Mouse (Mus musculus) liver, embryonic 11.5 days (tissue): ENCODE results near the gene 2300002M23Rik. TPM values are rescaled to one million over a fixed set of nuclear protein-coding genes. Genes with fewer than 3 reads are reported as not detected.

Source experiments
- ATAC-seq: fragments of 200-750 bp; cut with Nextera tagmentation; replicated peaks from 2 replicates; pipeline ENCODE4 v1.8.0; 2017; ENCODE audit warnings: moderate number of reproducible peaks, mild to moderate bottlenecking, moderate TSS enrichment, moderate library complexity; ENCODE audit not compliant: low FRiP score
- DNase-seq: peaks from one replicate; pipeline ENCODE4 v3.0.0-alpha.2; 2017; ENCODE audit warnings: low spot score
- H3K27ac ChIP-seq: fragments of 300-500 bp; sonication (generic); 2 replicates; pipeline ENCODE4 v1.5.1; 2014; ENCODE audit warnings: mild to moderate bottlenecking, low read depth, low read length, control low read depth
- H3K27me3 ChIP-seq: fragments of 300-500 bp; sonication (generic); replicated peaks from 2 replicates; pipeline ENCODE4 v1.6.1; 2014; ENCODE audit warnings: low read length, mixed read lengths; ENCODE audit not compliant: control insufficient read depth, insufficient read depth
- H3K36me3 ChIP-seq: fragments of 300-500 bp; sonication (generic); 2 replicates; pipeline ENCODE4 v1.6.1; 2014; ENCODE audit warnings: mild to moderate bottlenecking, low read length, moderate library complexity, mixed read lengths; ENCODE audit not compliant: control insufficient read depth, insufficient read depth
- H3K4me1 ChIP-seq: fragments of 300-500 bp; sonication (generic); replicated peaks from 2 replicates; pipeline ENCODE4 v1.6.1; 2014; ENCODE audit warnings: low read length, mixed read lengths; ENCODE audit not compliant: control insufficient read depth, insufficient read depth
- H3K4me2 ChIP-seq: fragments of 300-500 bp; sonication (generic); 2 replicates; pipeline ENCODE4 v1.6.1; 2014; ENCODE audit warnings: mild to moderate bottlenecking, control low read depth, moderate library complexity
- H3K4me3 ChIP-seq: fragments of 300-500 bp; sonication (generic); 2 replicates; pipeline ENCODE4 v1.5.1; 2014; ENCODE audit warnings: low read depth, low read length, control low read depth
- H3K9ac ChIP-seq: fragments of 300-500 bp; sonication (generic); 2 replicates; pipeline ENCODE4 v1.6.1; 2014; ENCODE audit warnings: low read depth, low read length, control low read depth
- H3K9me3 ChIP-seq: fragments of 300-500 bp; sonication (generic); 2 replicates; pipeline ENCODE4 v1.6.1; 2016; ENCODE audit warnings: low read length, inconsistent platforms, mixed read lengths; ENCODE audit not compliant: control insufficient read depth
- WGBS: fragments of 180-500 bp; shearing (Covaris S2); extraction: QIAGEN DNeasy Blood & Tissue Kit; methylation state at CpG from one replicate; pipeline ENCODE4 v1.1.7; 2014; 5-methylcytosine and 5-hydroxymethylcytosine counted together
- polyA plus RNA-seq: library from polyadenylated mRNA; unstranded; fragments of >200 nt; fragmentation: Nextera tagmentation; extraction: Ambion mirVana; gene quantifications from 2 replicates; pipeline ENCODE4 v1.2.1, GENCODE M21; 2014

Gene 2300002M23Rik
- polyA plus RNA-seq, 1 experiment from 2014 or later = not detected

GRCm38 (mm10) chr17:35539540-35539939 is 27.7 kb upstream of the 2300002M23Rik start:
- Histone ChIP-seq H3K9ac (no peak overlapping the region), H3K4me2 (no peak overlapping the region), H3K4me1 (no peaks in the 10 kb centered on the region), H3K36me3 (no peaks in the 10 kb centered on the region), H3K9me3 (no peaks in the 10 kb centered on the region), H3K4me3 (no peak overlapping the region), H3K27ac (no peak overlapping the region), H3K27me3 (no peaks in the 10 kb centered on the region)
- ATAC-seq (no peak), DNase-seq (no peak)
- WGBS = 56% methylated on average over 10 of the region's 10 CpGs

GRCm38 (mm10) chr17:35542761-35543411 is 24.4 kb upstream of the 2300002M23Rik start:
- 74% methylated on average over 15 of the region's 15 CpGs for WGBS
- no peaks in the 10 kb centered on the region for H3K27me3 ChIP-seq
- H3K4me2 ChIP-seq = no peak overlapping the region
- H3K4me3 ChIP-seq = no peak overlapping the region
- H3K9me3 ChIP-seq = no peaks in the 10 kb centered on the region
- H3K9ac ChIP-seq = no peak overlapping the region
- no peak overlapping the region for H3K27ac ChIP-seq
- ATAC-seq = no peak
- H3K36me3 ChIP-seq = no peaks in the 10 kb centered on the region
- DNase-seq = no peak
- no peaks in the 10 kb centered on the region for H3K4me1 ChIP-seq

GRCm38 (mm10) chr17:35543412-35543861 is 23.8 kb upstream of the 2300002M23Rik start:
- H3K9me3 ChIP-seq = no peaks in the 10 kb centered on the region
- no peak overlapping the region for H3K27ac ChIP-seq
- WGBS = 59% methylated on average over 14 of the region's 14 CpGs
- no peak overlapping the region for H3K4me2 ChIP-seq
- no peaks in the 10 kb centered on the region for H3K36me3 ChIP-seq
- no peaks in the 10 kb centered on the region for H3K27me3 ChIP-seq
- ATAC-seq (no peak), DNase-seq (no peak)
- no peak overlapping the region for H3K9ac ChIP-seq
- H3K4me3 ChIP-seq = no peak overlapping the region
- no peaks in the 10 kb centered on the region for H3K4me1 ChIP-seq

GRCm38 (mm10) chr17:35544001-35544400 is 23.2 kb upstream of the 2300002M23Rik start:
- no peak overlapping the region for H3K4me2 ChIP-seq
- H3K9ac ChIP-seq = no peak overlapping the region
- WGBS = 67% methylated on average over 6 of the region's 6 CpGs
- H3K27me3 ChIP-seq = no peaks in the 10 kb centered on the region
- no peak for DNase-seq
- no peaks in the 10 kb centered on the region for H3K36me3 ChIP-seq
- ATAC-seq = no peak
- H3K4me3 ChIP-seq = no peak overlapping the region
- H3K9me3 ChIP-seq = no peaks in the 10 kb centered on the region
- H3K27ac ChIP-seq = no peak overlapping the region
- no peaks in the 10 kb centered on the region for H3K4me1 ChIP-seq

DNA sequence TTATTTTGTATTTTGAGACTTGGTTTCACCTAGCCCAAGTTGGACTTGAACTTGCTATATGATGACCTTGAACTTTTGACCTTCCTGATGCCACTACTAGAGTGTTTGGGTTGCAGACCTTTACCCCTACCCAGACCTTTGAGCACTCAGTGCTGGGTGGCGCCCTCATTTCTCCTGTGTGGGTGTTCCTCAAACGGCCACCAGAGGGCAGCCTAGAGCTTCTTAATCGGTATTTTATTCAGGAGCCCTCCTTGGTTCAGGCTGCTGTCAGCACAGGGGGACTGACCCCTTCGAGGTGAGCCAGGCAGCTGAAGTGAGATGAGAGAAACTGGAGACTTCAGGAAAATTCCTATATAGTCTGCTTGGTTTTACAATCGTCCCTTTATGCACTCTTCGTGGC is 22.6 kb upstream of the 2300002M23Rik start:
- H3K27ac ChIP-seq = no peak overlapping the region
- no peak overlapping the region for H3K4me3 ChIP-seq
- no peaks in the 10 kb centered on the region for H3K9me3 ChIP-seq
- DNase-seq = no peak
- ATAC-seq = no peak
- no peak overlapping the region for H3K9ac ChIP-seq
- WGBS = 34% methylated on average over 6 of the region's 6 CpGs
- no peaks in the 10 kb centered on the region for H3K27me3 ChIP-seq
- H3K4me1 ChIP-seq = no peaks in the 10 kb centered on the region
- no peaks in the 10 kb centered on the region for H3K36me3 ChIP-seq
- H3K4me2 ChIP-seq = no peak overlapping the region

- Histone ChIP-seq H3K36me3 (no peaks in the 10 kb centered on the region), H3K4me2 (no peak overlapping the region), H3K9ac (no peak overlapping the region), H3K27me3 (no peaks in the 10 kb centered on the region), H3K4me1 (no peaks in the 10 kb centered on the region), H3K27ac (no peak overlapping the region), H3K4me3 (no peak overlapping the region), H3K9me3 (no peaks in the 10 kb centered on the region)
- WGBS = 78% methylated on average over 2 of the region's 2 CpGs
- DNase-seq (no peak), ATAC-seq (no peak)
Observed at GRCm38 (mm10) chr17:35547465-35547864, 19.8 kb upstream of the 2300002M23Rik start.

DNA sequence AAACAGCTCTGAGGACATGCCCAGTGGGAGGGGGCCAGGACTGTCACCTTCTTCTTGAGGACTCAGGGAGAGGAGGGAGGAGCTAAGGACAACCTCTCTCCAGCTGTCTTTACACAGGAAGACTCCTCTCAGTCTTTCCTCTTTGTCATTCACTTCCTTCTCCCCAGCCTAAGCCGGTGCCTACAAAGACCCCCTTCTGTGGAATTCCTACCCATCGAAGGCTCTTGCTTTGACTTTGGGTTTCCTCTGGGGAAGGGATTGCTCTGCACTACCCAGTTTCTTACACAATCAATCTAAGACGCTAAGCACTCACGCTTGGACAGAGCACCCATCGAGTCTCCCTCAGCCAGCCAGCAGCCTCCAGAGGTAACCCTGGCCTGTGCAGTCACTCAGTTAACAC is 18.6 kb upstream of the 2300002M23Rik start:
- H3K27ac ChIP-seq = no peak overlapping the region
- H3K4me3 ChIP-seq = no peak overlapping the region
- DNase-seq (no peak), ATAC-seq (no peak)
- 25% methylated on average over 5 of the region's 5 CpGs for WGBS
- H3K9me3 ChIP-seq = no peaks in the 10 kb centered on the region
- H3K27me3 ChIP-seq = no peaks in the 10 kb centered on the region
- no peak overlapping the region for H3K4me2 ChIP-seq
- no peak overlapping the region for H3K9ac ChIP-seq
- H3K4me1 ChIP-seq = no peaks in the 10 kb centered on the region
- H3K36me3 ChIP-seq = no peaks in the 10 kb centered on the region

GRCm38 (mm10) chr17:35549437-35550142 is 17.7 kb upstream of the 2300002M23Rik start:
- Histone ChIP-seq H3K4me3 (no peak overlapping the region), H3K9ac (no peak overlapping the region), H3K4me2 (no peak overlapping the region), H3K27me3 (no peaks in the 10 kb centered on the region), H3K4me1 (no peaks in the 10 kb centered on the region), H3K9me3 (no peaks in the 10 kb centered on the region), H3K27ac (peak overlapping the region; percentile 16), H3K36me3 (no peaks in the 10 kb centered on the region)
- ATAC-seq (no peak), DNase-seq (no peak)
- 43% methylated on average over 15 of the region's 15 CpGs for WGBS

DNA sequence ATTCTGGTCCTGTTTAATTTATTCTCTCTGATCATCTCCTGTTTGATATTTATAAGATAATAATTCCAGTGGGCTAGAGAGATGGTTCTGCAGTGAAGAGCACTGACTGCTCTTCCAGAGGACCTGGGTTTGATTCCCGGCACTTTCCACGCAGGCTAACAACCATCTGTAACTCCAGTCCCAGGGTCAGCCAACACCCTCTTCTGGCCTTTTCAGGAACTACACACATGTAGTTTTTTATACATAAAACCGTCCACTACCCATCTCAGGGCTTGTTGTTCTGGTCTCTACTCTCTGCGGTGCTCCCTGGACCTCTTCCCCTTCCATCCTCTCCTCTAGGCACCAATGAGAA is 17.1 kb upstream of the 2300002M23Rik start:
- Histone ChIP-seq H3K27me3 (no peaks in the 10 kb centered on the region), H3K36me3 (no peaks in the 10 kb centered on the region), H3K4me1 (no peaks in the 10 kb centered on the region), H3K4me2 (no peak overlapping the region), H3K9me3 (no peaks in the 10 kb centered on the region), H3K9ac (no peak overlapping the region), H3K27ac (peak overlapping the region; percentile 16; the same call in 1 of the 2 replicates), H3K4me3 (no peak overlapping the region)
- WGBS = 91% methylated on average over 4 of the region's 4 CpGs
- no peak for ATAC-seq
- no peak for DNase-seq
